Mouse (Mus musculus) megakaryocyte, embryonic 14.5 days (primary cell): ENCODE results near the gene Pdk2. TPM values are rescaled to one million over a fixed set of nuclear protein-coding genes. Genes with fewer than 3 reads are reported as not detected.
"Not testable (repeated sequence)": the region's sequence is repeated elsewhere in the genome, so short reads cannot be mapped to it uniquely, and the experiment has no call there.

Experiments used
- H3K27me3 ChIP-seq: replicated peaks from 2 replicates; pipeline ENCODE3; 2012; ENCODE audit warnings: inconsistent platforms
- H3K36me3 ChIP-seq: replicated peaks from 2 replicates; pipeline ENCODE3; 2012; ENCODE audit warnings: low read length, inconsistent platforms, mixed read lengths
- H3K4me1 ChIP-seq: 2 replicates; pipeline ENCODE4 v1.6.1; 2012; ENCODE audit warnings: inconsistent platforms
- H3K4me3 ChIP-seq: replicated peaks from 2 replicates; pipeline ENCODE3; 2012; ENCODE audit warnings: moderate library complexity, mild to moderate bottlenecking, inconsistent platforms
- H3K9me3 ChIP-seq: 2 replicates; pipeline ENCODE4 v1.6.1; 2012; ENCODE audit warnings: inconsistent platforms
- FLI1 ChIP-seq: IDR thresholded peaks from 2 replicates; pipeline ENCODE4 v1.6.1; 2012; ENCODE audit warnings: low read length, inconsistent platforms, mixed read lengths
- GATA1 ChIP-seq: IDR thresholded peaks from 3 replicates; pipeline ENCODE4 v1.6.1; 2012; ENCODE audit warnings: mixed read lengths, low read length, inconsistent platforms, borderline replicate concordance
- polyA plus RNA-seq: library from polyadenylated mRNA; stranded (reverse); fragments of >175 nt; gene quantifications from 2 replicates; pipeline ENCODE4 v1.2.3, GENCODE M21; 2012; ENCODE audit warnings: low replicate concordance; ENCODE audit not compliant: insufficient read depth

Pdk2 gene
- polyA plus RNA-seq, 1 experiment: 38.6 TPM

DNA sequence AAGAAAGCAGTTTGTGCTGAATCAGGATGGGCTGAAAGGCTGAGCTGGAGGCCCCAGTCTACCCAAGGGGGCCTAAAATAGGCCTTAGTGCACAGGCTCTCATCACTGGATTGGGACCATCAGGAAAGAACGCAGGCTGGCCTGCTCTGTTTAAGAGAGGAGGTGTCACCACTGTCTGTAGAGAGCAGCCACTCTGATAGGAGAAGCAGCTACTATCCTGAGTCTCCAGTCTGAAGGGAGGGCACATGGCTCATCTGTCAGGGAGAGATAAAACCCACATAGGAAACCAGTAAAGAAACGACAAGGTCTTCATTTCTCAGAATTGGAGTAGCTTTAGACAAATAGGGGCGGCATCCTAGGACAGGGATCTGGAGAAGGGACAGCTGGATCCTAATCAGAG is 29.1 kb downstream of the Pdk2 start:
- Histone ChIP-seq H3K4me1 (peaks cover 81% of the 10 kb centered on the region), H3K27me3 (no peaks in the 10 kb centered on the region), H3K36me3 (peaks cover 65% of the 10 kb centered on the region), H3K9me3 (no peaks in the 10 kb centered on the region), H3K4me3 (peak overlapping the region; percentile 94)
- TF ChIP-seq GATA1: peak; percentile 98
- TF ChIP-seq FLI1: no peak

DNA sequence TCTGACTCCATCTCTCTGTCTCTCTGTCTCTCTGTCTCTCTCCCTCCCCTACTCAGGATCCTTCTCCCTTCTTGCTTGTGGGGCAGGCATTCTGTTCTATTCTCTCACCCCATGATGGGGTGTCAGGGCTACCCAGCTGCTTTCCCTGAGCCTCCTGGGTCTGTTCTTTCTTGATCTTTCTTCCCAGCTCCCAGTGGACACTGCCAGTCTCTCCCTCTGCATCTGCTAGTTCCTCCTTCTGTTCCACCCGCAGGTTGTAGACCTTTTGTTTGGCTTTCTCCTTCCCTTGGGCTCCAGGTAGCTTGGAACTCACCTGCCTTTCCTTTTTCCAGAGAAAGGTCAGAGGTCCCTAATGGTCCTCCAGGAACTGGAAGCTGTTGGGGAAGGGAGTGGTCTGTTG is 29.7 kb downstream of the Pdk2 start:
- no peak for TF ChIP-seq FLI1
- TF ChIP-seq GATA1: no peak
- H3K4me1 ChIP-seq: peaks cover 81% of the 10 kb centered on the region
- H3K4me3 ChIP-seq: peak overlapping the region; percentile 94
- no peaks in the 10 kb centered on the region for H3K27me3 ChIP-seq
- peaks cover 58% of the 10 kb centered on the region for H3K36me3 ChIP-seq
- H3K9me3 ChIP-seq: no peaks in the 10 kb centered on the region

DNA sequence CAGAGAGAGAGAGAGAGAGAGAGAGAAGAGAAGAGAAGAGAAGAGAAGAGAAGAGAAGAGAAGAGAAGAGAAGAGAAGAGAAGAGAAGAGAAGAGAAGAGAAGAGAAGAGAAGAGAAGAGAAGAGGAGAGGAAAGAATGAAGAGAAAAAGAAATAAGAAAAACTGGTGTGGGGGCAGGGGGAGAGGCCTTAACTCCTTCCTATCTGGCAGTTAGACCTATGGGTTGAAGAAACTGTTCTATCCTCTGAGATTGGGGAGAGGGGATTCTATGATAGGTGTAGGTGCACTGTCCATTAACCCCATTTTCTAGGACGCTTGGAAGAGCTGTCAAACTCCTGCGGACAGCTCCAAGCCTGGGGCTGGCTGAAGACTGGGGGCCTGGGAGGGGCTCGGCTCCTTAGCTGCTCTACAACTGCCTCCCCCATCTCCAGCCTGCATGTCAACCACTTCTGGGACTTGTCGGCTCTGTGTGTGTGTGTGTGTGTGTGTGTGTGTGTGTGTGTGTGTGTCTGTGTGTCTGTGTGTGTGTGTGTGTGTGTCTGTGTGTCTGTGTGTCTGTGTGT is 30.2 kb downstream of the Pdk2 start:
- not testable (repeated sequence) for H3K9me3 ChIP-seq, H3K27me3 ChIP-seq
- H3K4me3 ChIP-seq: peak overlapping the region; percentile 99
- peaks cover 81% of the 10 kb centered on the region for H3K4me1 ChIP-seq
- peaks cover 57% of the 10 kb centered on the region for H3K36me3 ChIP-seq

DNA sequence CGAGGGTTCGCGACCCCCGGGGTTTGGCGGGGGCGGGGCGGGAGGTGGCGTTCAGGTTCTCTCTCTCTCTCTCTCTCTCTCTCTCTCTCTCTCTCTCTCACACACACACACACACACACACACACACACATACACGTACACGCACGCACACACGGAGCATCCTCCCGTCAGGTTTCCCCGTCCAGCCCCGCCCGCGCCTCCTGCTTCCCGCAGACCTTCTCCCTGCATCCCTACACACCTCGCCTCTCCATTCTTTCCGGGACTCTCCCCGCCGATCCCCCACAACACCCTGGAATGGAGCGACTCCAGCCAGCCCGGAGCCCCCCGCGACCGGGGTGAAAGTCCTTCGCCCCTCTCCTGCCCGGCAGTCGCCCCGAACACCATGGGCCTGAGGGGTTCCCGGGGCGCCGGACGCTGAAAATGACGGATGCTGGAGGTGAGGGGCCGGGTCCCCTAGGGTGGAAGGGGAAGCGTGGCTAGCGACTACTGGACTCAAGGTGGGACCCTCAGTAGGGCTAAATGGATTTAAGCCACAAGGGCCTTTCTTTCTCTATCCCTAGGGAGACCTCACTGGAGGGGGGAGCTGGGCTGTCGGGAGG is 30.9 kb downstream of the Pdk2 start:
- Histone ChIP-seq H3K4me1 (peaks cover 81% of the 10 kb centered on the region), H3K9me3 (no peaks in the 10 kb centered on the region), H3K4me3 (peak overlapping the region; percentile 99), H3K27me3 (no peaks in the 10 kb centered on the region), H3K36me3 (peaks cover 57% of the 10 kb centered on the region)
- TF ChIP-seq FLI1: no peak
- TF ChIP-seq GATA1: no peak

DNA sequence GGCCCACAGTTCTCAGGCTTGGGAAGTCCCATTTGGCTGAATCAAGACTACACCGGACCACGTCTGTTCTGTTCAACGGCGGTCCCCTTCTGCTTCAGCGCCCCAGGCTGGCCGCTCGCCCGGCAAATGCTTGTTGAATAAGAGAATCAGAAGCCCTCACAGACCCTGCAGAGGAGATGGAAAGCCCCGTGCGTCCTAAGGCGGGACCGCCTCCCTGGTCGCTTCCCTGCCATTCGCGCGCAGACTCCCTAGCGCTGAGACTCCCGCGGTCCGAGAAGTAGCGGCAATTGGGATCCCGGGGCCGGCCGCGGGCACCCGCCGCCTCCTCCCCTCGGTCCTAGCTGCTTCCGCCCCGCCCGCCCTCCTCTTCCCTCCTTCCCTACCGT is 31.5 kb downstream of the Pdk2 start, which contains the start of gene Samd14:
TSS of gene Samd14 (plus strand) at position 251 of the 386 bp plus-strand sequence.
- TF ChIP-seq GATA1 (no peak), FLI1 (no peak)
- H3K4me1 ChIP-seq: peaks cover 81% of the 10 kb centered on the region
- no peaks in the 10 kb centered on the region for H3K9me3 ChIP-seq
- H3K36me3 ChIP-seq: peaks cover 57% of the 10 kb centered on the region
- H3K4me3 ChIP-seq: peak within 1 kb of the TSS; percentile 99
- no peaks in the 10 kb centered on the region for H3K27me3 ChIP-seq

DNA sequence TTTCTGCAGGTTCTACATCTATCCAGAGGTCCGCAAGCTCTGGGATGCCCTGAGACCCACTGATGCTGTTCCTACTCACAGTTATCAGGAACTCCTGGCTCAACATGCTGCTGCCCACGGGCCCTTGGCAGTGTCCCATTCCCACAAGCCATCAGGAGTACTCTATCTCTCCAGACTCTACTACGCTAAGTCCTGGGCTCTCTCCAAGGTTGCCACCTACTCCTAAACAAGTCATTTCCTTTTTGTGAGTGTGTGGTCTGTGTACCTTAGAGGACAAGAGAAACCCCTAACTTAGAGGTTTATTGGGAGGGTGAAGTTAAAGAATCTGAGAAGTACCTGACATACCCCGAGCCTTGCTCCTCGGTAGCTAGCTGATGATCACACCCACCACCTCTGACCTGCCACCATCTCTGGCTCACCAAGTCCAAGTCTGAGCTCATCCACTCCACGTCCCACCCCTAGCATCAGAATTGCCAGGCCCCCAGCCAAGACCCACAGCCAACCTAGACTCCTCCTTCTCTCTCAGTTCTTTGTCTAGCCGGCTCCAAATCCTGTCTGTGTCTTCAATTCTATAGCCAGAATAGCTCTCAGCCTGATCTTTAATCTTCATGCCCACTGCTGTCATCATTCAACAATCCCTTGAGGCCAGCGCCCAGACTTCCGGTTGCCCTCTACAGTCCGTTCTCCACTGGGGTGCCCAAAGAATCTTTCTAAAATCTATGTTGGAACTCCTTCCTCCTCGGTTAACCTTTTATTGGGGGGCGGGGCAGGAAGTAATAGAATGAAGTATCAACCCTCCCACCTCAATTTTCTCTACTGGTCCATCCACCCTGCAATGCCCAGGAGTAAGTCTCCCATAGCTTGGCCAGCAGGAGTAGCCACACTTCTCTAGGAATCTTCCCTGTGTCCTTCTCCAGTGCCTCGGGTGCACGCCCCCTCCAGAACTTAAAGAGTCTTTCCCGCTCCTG is 32.2 kb downstream of the Pdk2 start:
- H3K4me3 ChIP-seq: peak overlapping the region; percentile 99
- H3K9me3 ChIP-seq: no peaks in the 10 kb centered on the region
- H3K4me1 ChIP-seq: peaks cover 81% of the 10 kb centered on the region
- TF ChIP-seq FLI1: no peak
- no peak for TF ChIP-seq GATA1
- no peaks in the 10 kb centered on the region for H3K27me3 ChIP-seq
- H3K36me3 ChIP-seq: peaks cover 57% of the 10 kb centered on the region

DNA sequence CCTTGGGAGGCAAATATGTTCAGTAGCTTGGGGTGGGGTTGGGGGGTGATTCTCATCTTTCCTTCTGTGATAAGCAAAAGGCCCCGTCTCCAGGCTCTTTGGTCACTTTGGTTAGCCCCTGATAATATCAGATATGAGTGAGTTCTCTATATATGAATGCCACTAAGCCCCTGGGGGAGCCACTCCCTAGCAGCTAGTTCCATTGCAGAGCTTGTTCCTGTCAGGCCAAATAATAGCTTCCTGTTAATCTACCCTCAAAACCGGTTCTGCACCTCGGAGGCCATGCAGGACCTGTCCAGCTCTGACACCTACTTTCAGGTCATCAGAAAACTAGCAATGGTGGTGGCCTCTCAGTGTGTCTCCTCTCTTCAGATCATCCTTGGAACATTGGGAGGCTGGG is 33.7 kb downstream of the Pdk2 start:
- H3K4me1 ChIP-seq: peaks cover 81% of the 10 kb centered on the region
- H3K27me3 ChIP-seq: no peaks in the 10 kb centered on the region
- H3K4me3 ChIP-seq: peak overlapping the region; percentile 99
- no peak for TF ChIP-seq GATA1
- no peak for TF ChIP-seq FLI1
- peaks cover 60% of the 10 kb centered on the region for H3K36me3 ChIP-seq
- no peaks in the 10 kb centered on the region for H3K9me3 ChIP-seq

DNA sequence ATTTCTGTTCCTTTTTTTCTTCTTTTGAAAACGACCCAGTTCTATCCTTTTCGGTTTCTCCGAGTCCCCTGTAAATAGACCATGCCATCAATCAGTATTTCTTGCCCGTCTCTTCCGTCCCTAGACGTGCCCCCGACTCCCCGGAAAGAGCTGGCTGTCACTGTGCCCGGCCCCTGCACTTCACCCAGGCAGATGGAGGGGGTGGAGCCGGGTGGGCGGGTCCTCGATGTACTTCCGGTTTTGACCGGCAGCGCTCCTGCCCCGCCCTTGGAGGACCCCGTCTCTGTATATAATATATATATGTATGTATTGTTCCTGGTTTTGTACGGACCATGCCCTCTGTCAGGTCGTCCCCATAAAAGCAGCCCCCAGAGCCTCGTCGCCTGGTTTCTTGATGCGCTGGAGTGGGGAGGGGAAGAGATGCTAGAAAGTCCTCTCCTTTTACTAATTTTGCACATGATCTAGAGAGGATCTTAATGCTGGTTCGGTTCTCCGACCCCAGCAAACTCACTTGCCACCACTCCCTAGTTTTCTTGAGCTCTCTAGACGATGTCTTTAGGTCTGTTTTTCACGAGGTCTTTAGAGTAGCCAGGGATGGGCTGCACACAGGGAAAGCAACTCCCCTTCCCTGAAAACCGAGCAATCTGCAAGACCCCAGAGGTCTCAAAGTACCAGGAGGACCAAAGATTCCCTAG is 34.5 kb downstream of the Pdk2 start:
- Histone ChIP-seq H3K36me3 (peaks cover 61% of the 10 kb centered on the region), H3K9me3 (no peaks in the 10 kb centered on the region), H3K27me3 (no peaks in the 10 kb centered on the region), H3K4me3 (peak overlapping the region; percentile 99), H3K4me1 (peaks cover 81% of the 10 kb centered on the region)
- TF ChIP-seq FLI1 (no peak), GATA1 (no peak)

DNA sequence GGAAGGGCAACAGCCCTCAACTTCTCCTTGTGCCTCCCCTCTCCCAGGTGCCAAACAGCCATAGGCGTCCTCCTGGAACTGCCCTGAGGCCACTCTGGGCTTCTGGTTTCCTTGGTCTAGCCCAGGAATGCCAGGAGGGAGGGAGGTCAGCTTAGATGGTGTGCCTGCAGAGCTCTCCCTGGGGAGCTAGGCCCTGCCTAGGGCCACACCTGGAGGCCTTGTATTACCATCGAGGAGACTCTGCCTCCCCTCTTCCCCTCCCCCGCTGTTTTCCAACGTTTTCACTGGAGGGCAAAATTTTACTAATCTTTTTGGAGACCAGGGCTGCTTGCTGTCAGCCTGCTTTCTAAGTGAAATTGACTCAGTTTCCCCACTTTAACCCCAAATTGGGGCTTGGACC is 35.1 kb downstream of the Pdk2 start:
- peaks cover 63% of the 10 kb centered on the region for H3K36me3 ChIP-seq
- H3K4me1 ChIP-seq: peaks cover 85% of the 10 kb centered on the region
- TF ChIP-seq FLI1: no peak
- TF ChIP-seq GATA1: no peak
- H3K27me3 ChIP-seq: no peaks in the 10 kb centered on the region
- H3K9me3 ChIP-seq: no peaks in the 10 kb centered on the region
- peak overlapping the region; percentile 99 for H3K4me3 ChIP-seq
